Mouse (Mus musculus) hindbrain, embryonic 15.5 days (tissue): ENCODE data around the gene Col12a1. TPM values are rescaled to one million over a fixed set of nuclear protein-coding genes. Genes with fewer than 3 reads are reported as not detected.

Experiments
- ATAC-seq: fragments of 200-750 bp; cut with Nextera tagmentation; 2 replicates; pipeline ENCODE4 v1.8.0; 2017; ENCODE audit warnings: low read depth, moderate number of reproducible peaks, moderate TSS enrichment; ENCODE audit not compliant: low FRiP score
- H3K27ac ChIP-seq: fragments of 300-500 bp; sonication (generic); replicated peaks from 2 replicates; pipeline ENCODE4 v1.5.1; 2015; ENCODE audit warnings: mild to moderate bottlenecking, inconsistent platforms
- H3K27me3 ChIP-seq: fragments of 300-500 bp; sonication (generic); 2 replicates; pipeline ENCODE4 v1.6.1; 2015; ENCODE audit warnings: control low read depth, inconsistent platforms
- H3K36me3 ChIP-seq: fragments of 300-500 bp; sonication (generic); 2 replicates; pipeline ENCODE4 v1.6.1; 2015; ENCODE audit warnings: control low read depth, inconsistent platforms
- H3K4me1 ChIP-seq: fragments of 300-500 bp; sonication (generic); replicated peaks from 2 replicates; pipeline ENCODE4 v1.6.1; 2015; ENCODE audit warnings: control low read depth, inconsistent platforms
- H3K4me2 ChIP-seq: fragments of 300-500 bp; sonication (generic); 2 replicates; pipeline ENCODE4 v1.6.1; 2015; ENCODE audit warnings: moderate library complexity, mild to moderate bottlenecking, inconsistent platforms
- H3K4me3 ChIP-seq: fragments of 300-500 bp; sonication (generic); 2 replicates; pipeline ENCODE4 v1.5.1; 2015; ENCODE audit warnings: mild to moderate bottlenecking, inconsistent platforms
- H3K9ac ChIP-seq: fragments of 300-500 bp; sonication (generic); 2 replicates; pipeline ENCODE4 v1.6.1; 2015; ENCODE audit warnings: inconsistent platforms
- H3K9me3 ChIP-seq: fragments of 300-500 bp; sonication (generic); 2 replicates; pipeline ENCODE4 v1.6.1; 2016; ENCODE audit warnings: control low read depth, inconsistent platforms
- WGBS: fragments of 180-500 bp; shearing (Covaris S2); methylation state at CpG from one replicate; pipeline ENCODE4 v1.1.7; 2015; 5-methylcytosine and 5-hydroxymethylcytosine counted together
- polyA plus RNA-seq: library from polyadenylated mRNA; unstranded; fragments of >200 nt; fragmentation: Nextera tagmentation; extraction: Ambion mirVana; gene quantifications from 2 replicates; pipeline ENCODE4 v1.2.1, GENCODE M21; 2015

Gene Col12a1
- polyA plus RNA-seq, 1 experiment from 2014 or later: 5.9 TPM

- H3K36me3 ChIP-seq: no peaks in the 10 kb centered on the region
- H3K4me1 ChIP-seq: no peaks in the 10 kb centered on the region
- H3K27ac ChIP-seq: no peak overlapping the region
- no peaks in the 10 kb centered on the region for H3K9me3 ChIP-seq
- WGBS: 70% methylated on average over 1 of the region's 1 CpGs
- no peak overlapping the region for H3K4me3 ChIP-seq
- no peak overlapping the region for H3K9ac ChIP-seq
- H3K27me3 ChIP-seq: no peaks in the 10 kb centered on the region
- H3K4me2 ChIP-seq: no peak overlapping the region
- no peak for ATAC-seq
Measured at GRCm38 (mm10) chr9:79598578-79598977, 120.1 kb downstream of the Col12a1 start.

DNA sequence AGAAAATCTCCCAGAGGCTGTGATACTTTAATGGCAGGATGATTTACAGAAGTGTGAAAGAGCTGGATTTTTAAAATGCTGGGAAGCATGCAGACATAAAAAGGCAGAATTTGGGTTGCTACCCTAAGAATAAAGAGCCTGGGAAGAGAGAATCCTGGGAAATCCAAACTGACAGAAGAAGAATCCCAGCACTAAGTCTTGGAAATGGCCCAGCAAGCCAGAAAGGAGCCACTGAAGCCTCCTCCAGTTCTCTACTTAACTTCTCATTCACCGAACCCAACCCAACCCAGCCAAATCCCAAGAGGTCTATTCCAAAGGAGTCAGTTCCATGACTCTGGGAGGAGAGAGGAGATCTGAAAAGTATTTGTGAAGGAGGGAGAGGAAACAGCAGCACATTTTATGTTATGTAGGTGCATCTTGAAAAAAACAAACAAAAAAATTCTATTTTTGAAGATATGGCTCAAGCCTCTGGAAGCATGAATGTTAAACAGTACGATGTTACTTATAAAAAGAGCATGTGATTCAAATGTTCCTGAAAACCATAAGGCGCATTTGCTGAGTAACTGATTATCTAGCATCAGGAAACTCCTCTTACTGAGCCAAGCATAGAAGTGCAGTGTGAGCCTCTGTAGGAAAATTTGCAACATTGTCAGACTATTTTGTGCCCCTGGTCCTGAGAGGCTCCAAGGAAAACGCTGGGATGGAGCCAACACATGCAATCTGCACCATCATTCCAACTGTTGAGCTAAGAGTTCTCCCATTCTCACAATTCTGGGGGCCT lies 132.0 kb downstream of the Col12a1 start:
- H3K9ac ChIP-seq: no peak overlapping the region
- H3K4me3 ChIP-seq: no peak overlapping the region
- no peaks in the 10 kb centered on the region for H3K27me3 ChIP-seq
- no peak overlapping the region for H3K4me2 ChIP-seq
- no peak for ATAC-seq
- no peaks in the 10 kb centered on the region for H3K9me3 ChIP-seq
- H3K36me3 ChIP-seq: no peaks in the 10 kb centered on the region
- H3K4me1 ChIP-seq: no peaks in the 10 kb centered on the region
- WGBS: 87% methylated on average over 4 of the region's 4 CpGs
- H3K27ac ChIP-seq: no peak overlapping the region

- no peaks in the 10 kb centered on the region for H3K27me3 ChIP-seq
- no peaks in the 10 kb centered on the region for H3K9me3 ChIP-seq
- 95% methylated on average over 5 of the region's 5 CpGs for WGBS
- no peaks in the 10 kb centered on the region for H3K4me1 ChIP-seq
- H3K4me3 ChIP-seq: no peak overlapping the region
- ATAC-seq: no peak
- H3K36me3 ChIP-seq: no peaks in the 10 kb centered on the region
- no peak overlapping the region for H3K9ac ChIP-seq
- H3K4me2 ChIP-seq: no peak overlapping the region
- H3K27ac ChIP-seq: no peak overlapping the region
Measured at GRCm38 (mm10) chr9:79566838-79567237, 151.8 kb downstream of the Col12a1 start.

DNA sequence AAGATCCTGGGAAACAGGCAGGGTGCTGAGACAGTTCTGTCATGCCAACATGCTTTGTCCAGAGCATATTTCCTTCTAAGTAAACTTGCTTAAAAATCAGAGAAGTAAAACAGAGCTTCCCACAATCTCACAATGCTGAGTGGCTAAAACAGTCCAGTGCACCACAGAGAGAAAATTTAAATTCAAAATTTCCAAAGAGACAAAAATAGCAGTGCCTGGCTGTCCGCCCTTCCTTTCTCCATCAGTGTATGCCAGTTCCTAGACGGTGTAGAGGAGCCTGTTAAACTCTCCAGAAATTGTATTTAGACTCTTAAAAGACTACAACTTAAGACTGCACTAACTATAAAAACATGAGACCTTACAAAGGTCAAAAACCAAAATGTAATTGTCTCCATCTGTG lies 165.3 kb downstream of the Col12a1 start:
- 93% methylated on average over 2 of the region's 2 CpGs for WGBS
- no peak overlapping the region for H3K4me2 ChIP-seq
- no peak overlapping the region for H3K4me3 ChIP-seq
- H3K27me3 ChIP-seq: no peaks in the 10 kb centered on the region
- H3K27ac ChIP-seq: no peak overlapping the region
- no peaks in the 10 kb centered on the region for H3K36me3 ChIP-seq
- ATAC-seq: no peak
- H3K9ac ChIP-seq: no peak overlapping the region
- no peaks in the 10 kb centered on the region for H3K9me3 ChIP-seq
- no peaks in the 10 kb centered on the region for H3K4me1 ChIP-seq

Other genes starting within 250 kb of the Col12a1 start
- gene Cox7a2, start 41.0 kb upstream of the Col12a1 start, polyA plus RNA-seq: 828 and 936 TPM in 2 replicates
- 115 and 117 TPM in 2 replicates for gene Tmem30a, start 74.7 kb upstream of the Col12a1 start, polyA plus RNA-seq